Mouse (Mus musculus) left cerebral cortex, postnatal 14 days (tissue): ENCODE data around the gene Mphosph8. TPM values are rescaled to one million over a fixed set of nuclear protein-coding genes. Genes with fewer than 3 reads are reported as not detected.

Experiments used
- DNase-seq, 2 experiments: peaks; one replicate each; pipeline ENCODE4 v3.0.0; 2021 to 2022; ENCODE audit warnings: low spot score in 2 of 2, mixed read lengths in 1 of 2
- intact Hi-C: fragments of 180-260 bp; cut with DNase I; formaldehyde crosslinking; loops from one replicate; pipeline ENCODE4 v1.15.1; 2025
- long read RNA-seq, 2 experiments: library from polyadenylated mRNA; stranded (forward); transcript quantifications; one replicate each; pipeline ENCODE4 v2.0.0; 2021
- total RNA-seq, 2 experiments: library from RNA; stranded (reverse); gene quantifications; 2 replicates each; pipeline ENCODE4 v1.2.3; 2021

Mphosph8 gene
- 10 to 100 TPM; 55.2 to 59.4 TPM for total RNA-seq
- long read RNA-seq, experiment 1, transcript Mphosph8-201 (14 exons, 2,939 nt) = major isoform, 32 of 73 reads
- long read RNA-seq, experiment 1, partial matches to known transcripts = 10 of 73 reads
- long read RNA-seq, experiment 1, other reads (novel, unspliced or antisense) = 31 of 73 reads
- long read RNA-seq, experiment 2, transcript Mphosph8-201 (14 exons, 2,939 nt) = major isoform, 53 of 86 reads
- long read RNA-seq, experiment 2, partial matches to known transcripts = 6 of 86 reads
- long read RNA-seq, experiment 2, other reads (novel, unspliced or antisense) = 27 of 86 reads

- intact Hi-C loops = loop anchor here (5.0 kb wide), 2 partner anchors 91 to 109 kb away; partner anchors contain the start of genes Cenpj, Parp4 and Pspc1
- peak; percentile 99 to 100 for DNase-seq
These were observed at the start of gene Mphosph8 for GRCm38 (mm10) chr14:56667969-56668802. Gene Mphosph8, plus strand, starts transcription at chr14:56668248.

- no peak for DNase-seq
- intact Hi-C loops = no loop called here
These were observed 47.6 kb upstream of the Mphosph8 start for GRCm38 (mm10) chr14:56620425-56620824.

- no peak for DNase-seq
- intact Hi-C loops = no loop called here
These were observed 41.8 kb upstream of the Mphosph8 start for GRCm38 (mm10) chr14:56626202-56626601.

- peak; percentile 45 to 61 for DNase-seq
- intact Hi-C loops = no loop called here
These were observed 39.7 kb upstream of the Mphosph8 start for GRCm38 (mm10) chr14:56628336-56628735.

GRCm38 (mm10) chr14:56631109-56631508, 36.9 kb upstream of the Mphosph8 start:
- intact Hi-C loops = no loop called here
- DNase-seq = no peak

GRCm38 (mm10) chr14:56647206-56647605, 20.8 kb upstream of the Mphosph8 start:
- no peak for DNase-seq
- intact Hi-C loops = no loop called here

- DNase-seq = no peak
- intact Hi-C loops = no loop called here
These were observed 18.6 kb upstream of the Mphosph8 start for GRCm38 (mm10) chr14:56649448-56649847.

- intact Hi-C loops = loop anchor here (5.0 kb wide), 2 partner anchors 88 to 112 kb away; partner anchors contain the start of genes Cenpj, Parp4 and Pspc1
- DNase-seq = no peak
These were observed 2.4 kb upstream of the Mphosph8 start for GRCm38 (mm10) chr14:56665651-56666050.

GRCm38 (mm10) chr14:56666909-56667308, 1.1 kb upstream of the Mphosph8 start:
- DNase-seq = no peak
- intact Hi-C loops = loop anchor here (5.0 kb wide), 2 partner anchors 90 to 110 kb away; partner anchors contain the start of genes Cenpj, Parp4 and Pspc1

GRCm38 (mm10) chr14:56669046-56669620, 1.1 kb downstream of the Mphosph8 start:
- DNase-seq = no peak
- intact Hi-C loops = loop anchor here (5.0 kb wide), 2 partner anchors 92 to 108 kb away; partner anchors contain the start of genes Cenpj, Parp4 and Pspc1

GRCm38 (mm10) chr14:56685426-56685825, 17.4 kb downstream of the Mphosph8 start:
- DNase-seq = no peak
- intact Hi-C loops = no loop called here

- intact Hi-C loops = no loop called here
- DNase-seq = no peak
These were observed 21.1 kb downstream of the Mphosph8 start for GRCm38 (mm10) chr14:56689116-56689515.

- DNase-seq = no peak
- intact Hi-C loops = no loop called here
These were observed 21.7 kb downstream of the Mphosph8 start for GRCm38 (mm10) chr14:56689766-56690165.

GRCm38 (mm10) chr14:56695495-56695894, 27.4 kb downstream of the Mphosph8 start:
- DNase-seq = no peak
- intact Hi-C loops = no loop called here

- no peak for DNase-seq
- intact Hi-C loops = no loop called here
These were observed 29.8 kb downstream of the Mphosph8 start for GRCm38 (mm10) chr14:56697836-56698235.

GRCm38 (mm10) chr14:56702644-56703043, 34.6 kb downstream of the Mphosph8 start:
- no peak for DNase-seq
- intact Hi-C loops = no loop called here

- DNase-seq = no peak
- intact Hi-C loops = no loop called here
These were observed 37.6 kb downstream of the Mphosph8 start for GRCm38 (mm10) chr14:56705687-56706086.

- intact Hi-C loops = no loop called here
- DNase-seq = no peak
These were observed 58.4 kb downstream of the Mphosph8 start for GRCm38 (mm10) chr14:56726493-56726892.

- DNase-seq = no peak
- intact Hi-C loops = no loop called here
These were observed 72.1 kb downstream of the Mphosph8 start for GRCm38 (mm10) chr14:56740175-56740574.
